Mouse (Mus musculus) hindbrain, postnatal 0 days (tissue): Measurements from ENCODE around the gene Aldh1a2. TPM values are rescaled to one million over a fixed set of nuclear protein-coding genes. Genes with fewer than 3 reads are reported as not detected.
A peak's percentile ranks its signal among the peaks of the same experiment; 100 is the strongest.

Experiments used
- ATAC-seq: fragments of 200-750 bp; cut with Nextera tagmentation; 2 replicates; pipeline ENCODE4 v1.8.0; 2017; ENCODE audit warnings: mild to moderate bottlenecking, moderate TSS enrichment, moderate library complexity
- DNase-seq: peaks from one replicate; pipeline ENCODE4 v3.0.0-alpha.2; 2015; ENCODE audit warnings: low spot score
- H3K27ac ChIP-seq: fragments of 300-500 bp; sonication (generic); 2 replicates; pipeline ENCODE4 v1.5.1; 2014; ENCODE audit warnings: mild to moderate bottlenecking
- H3K27me3 ChIP-seq: fragments of 300-500 bp; sonication (generic); 2 replicates; pipeline ENCODE4 v1.6.1; 2014; ENCODE audit warnings: low read length, mixed read lengths; ENCODE audit not compliant: insufficient read depth
- H3K36me3 ChIP-seq: fragments of 300-500 bp; sonication (generic); 2 replicates; pipeline ENCODE4 v1.6.1; 2014; ENCODE audit warnings: low read length, mixed read lengths; ENCODE audit not compliant: insufficient read depth
- H3K4me1 ChIP-seq: fragments of 300-500 bp; sonication (generic); 2 replicates; pipeline ENCODE4 v1.6.1; 2014; ENCODE audit warnings: antibody characterized with exemption, low read length, mixed read lengths; ENCODE audit not compliant: insufficient read depth
- H3K4me2 ChIP-seq: fragments of 300-500 bp; sonication (generic); 2 replicates; pipeline ENCODE4 v1.6.1; 2014; ENCODE audit warnings: low read depth, mild to moderate bottlenecking, low read length, moderate library complexity, mixed read lengths
- H3K4me3 ChIP-seq: fragments of 300-500 bp; sonication (generic); 2 replicates; pipeline ENCODE4 v1.5.1; 2014; ENCODE audit warnings: low read length
- H3K9ac ChIP-seq: fragments of 300-500 bp; sonication (generic); replicated peaks from 2 replicates; pipeline ENCODE4 v1.6.1; 2014; ENCODE audit warnings: mild to moderate bottlenecking, low read length, moderate library complexity, mixed read lengths
- H3K9me3 ChIP-seq: fragments of 300-500 bp; sonication (generic); 2 replicates; pipeline ENCODE4 v1.6.1; 2016; ENCODE audit warnings: low read length, mixed read lengths
- CTCF ChIP-seq: IDR thresholded peaks from 2 replicates; pipeline ENCODE4 v1.5.1; 2016; ENCODE audit warnings: antibody characterized with exemption, control low read depth, low read depth
- WGBS: fragments of 180-500 bp; shearing (Covaris S2); extraction: QIAGEN DNeasy Blood & Tissue Kit; methylation state at CpG from one replicate; pipeline ENCODE4 v1.1.7; 2014; 5-methylcytosine and 5-hydroxymethylcytosine counted together
- polyA plus RNA-seq: library from polyadenylated mRNA; unstranded; fragments of >200 nt; fragmentation: Nextera tagmentation; extraction: Ambion mirVana; gene quantifications from 2 replicates; pipeline ENCODE4 v1.2.1, GENCODE M21; 2015
- total RNA-seq: library from RNA; depleted of rRNA; stranded (reverse); fragments of >200 nt; gene quantifications from 2 replicates; pipeline ENCODE4 v1.2.3, GENCODE M21; 2014

Gene Aldh1a2
- total and polyA plus RNA-seq, 2 experiments from 2014 or later, result 20.4 to 31.4 TPM

DNA sequence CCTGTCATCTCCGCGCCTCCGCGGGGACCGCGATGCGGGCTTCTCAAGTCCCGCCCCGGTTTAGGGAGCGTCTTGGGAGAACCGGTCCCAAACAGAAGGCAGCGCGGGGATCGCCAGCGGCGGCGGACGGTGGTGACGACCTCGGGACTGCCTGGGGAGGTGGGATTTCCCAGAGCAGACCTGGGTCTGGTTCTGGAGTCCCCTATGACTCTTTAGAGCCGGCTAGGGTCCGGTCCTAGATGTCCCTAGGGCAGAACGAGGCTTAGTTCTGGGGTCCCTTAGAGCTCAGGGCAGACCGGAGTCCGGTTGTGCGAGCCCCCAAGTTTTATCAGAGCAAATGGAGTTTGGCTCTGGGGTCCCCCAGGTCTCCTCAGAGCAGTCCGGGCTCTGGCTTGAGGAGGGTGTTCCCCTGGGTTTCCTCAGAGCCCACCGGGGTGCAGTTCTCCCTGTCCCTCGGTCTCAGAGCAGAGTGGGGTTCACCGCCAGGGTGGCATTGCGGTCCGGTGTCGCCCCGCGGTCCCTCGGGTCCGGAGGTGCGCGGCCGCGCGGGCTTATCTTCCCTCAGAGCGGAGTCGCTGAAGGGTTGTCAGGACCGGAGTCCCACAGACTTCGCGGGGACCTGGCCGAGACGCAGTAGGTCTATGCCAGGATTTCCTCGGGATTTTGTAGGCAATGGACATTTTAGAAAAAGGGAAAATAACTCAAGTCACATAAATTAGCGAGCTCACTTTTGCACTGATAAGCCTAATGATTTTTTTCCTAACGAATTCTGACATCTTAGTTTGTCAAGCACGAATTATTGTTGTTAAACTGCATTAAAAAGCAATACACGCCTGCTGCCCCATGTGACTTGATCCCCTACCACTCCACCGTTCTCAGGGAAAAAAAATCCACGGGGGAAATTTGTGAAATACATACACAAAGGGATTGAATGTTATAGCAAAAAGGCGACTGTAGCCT is 727 bp downstream of the Aldh1a2 start:
- H3K4me3 ChIP-seq, result peak overlapping the region; percentile 34
- H3K27me3 ChIP-seq, result peaks cover 43% of the 10 kb centered on the region
- H3K9ac ChIP-seq, result no peak overlapping the region
- peak; percentile 27; the same call in 1 of the 2 replicates for ATAC-seq
- no peaks in the 10 kb centered on the region for H3K9me3 ChIP-seq
- H3K4me2 ChIP-seq, result peak overlapping the region; percentile 47
- no peak overlapping the region for H3K27ac ChIP-seq
- no peaks in the 10 kb centered on the region for H3K4me1 ChIP-seq
- TF ChIP-seq CTCF, result no peak
- no peaks in the 10 kb centered on the region for H3K36me3 ChIP-seq
- WGBS, result under 1% methylated on average over 57 of the region's 57 CpGs
- DNase-seq, result no peak

DNA sequence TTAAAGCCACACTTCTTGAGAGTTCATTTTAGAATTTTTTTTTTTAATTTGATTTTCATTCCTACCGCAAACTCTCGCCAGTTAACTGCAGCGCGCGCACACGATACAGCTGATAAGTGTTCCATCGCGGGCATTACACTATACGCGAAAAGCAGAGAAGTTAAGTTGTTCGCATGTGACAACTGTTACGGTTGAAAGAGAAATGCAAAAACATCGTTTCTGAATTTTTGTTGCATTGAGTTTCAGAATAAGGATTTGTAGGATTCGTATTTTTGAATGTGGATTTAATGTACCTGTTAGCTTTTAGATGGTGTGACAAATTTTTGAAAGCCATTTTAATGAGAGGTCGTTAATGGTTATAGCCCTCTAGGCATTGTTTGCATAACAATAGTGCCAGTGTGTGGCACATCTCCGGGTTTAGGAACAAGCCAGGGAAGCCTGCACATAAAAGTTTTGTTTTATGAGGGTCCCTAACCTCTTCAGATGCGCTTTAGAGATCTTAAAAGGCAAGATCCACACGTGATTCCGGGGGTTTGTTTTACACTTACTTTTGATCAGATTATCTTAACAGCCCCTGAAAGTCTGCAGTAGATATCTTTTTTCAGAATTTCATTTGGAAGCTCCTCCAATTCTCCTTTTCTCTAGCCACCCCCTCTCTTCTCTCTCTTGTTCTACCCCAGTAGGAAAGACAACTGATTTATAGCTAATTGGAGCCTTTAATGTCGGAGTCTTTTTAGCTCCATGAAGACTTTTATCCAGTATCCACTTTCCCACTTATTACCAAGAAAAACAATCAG is 1.6 kb downstream of the Aldh1a2 start:
- H3K4me1 ChIP-seq, result no peaks in the 10 kb centered on the region
- H3K27ac ChIP-seq, result no peak overlapping the region
- no peaks in the 10 kb centered on the region for H3K9me3 ChIP-seq
- no peak for ATAC-seq
- no peak overlapping the region for H3K9ac ChIP-seq
- peaks cover 43% of the 10 kb centered on the region for H3K27me3 ChIP-seq
- peak; percentile 10 for DNase-seq
- H3K4me2 ChIP-seq, result no peak overlapping the region
- TF ChIP-seq CTCF, result no peak
- no peak overlapping the region for H3K4me3 ChIP-seq
- 4% methylated on average over 20 of the region's 20 CpGs for WGBS
- no peaks in the 10 kb centered on the region for H3K36me3 ChIP-seq

DNA sequence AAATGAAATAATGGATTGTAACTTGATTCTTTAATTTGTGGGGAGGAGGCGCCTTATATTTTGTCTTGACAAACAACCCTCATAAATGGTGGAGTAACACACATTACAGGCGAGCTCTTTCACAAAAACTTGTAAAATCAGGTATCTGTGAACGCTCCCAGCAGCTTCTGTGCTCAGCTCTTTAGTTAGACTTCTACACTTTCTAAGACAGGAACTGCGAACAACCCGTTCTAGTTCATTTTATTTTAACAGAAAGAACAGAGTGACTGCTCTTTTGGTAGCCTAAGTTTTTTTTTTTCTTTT is 2.2 kb downstream of the Aldh1a2 start:
- TF ChIP-seq CTCF, result no peak
- no peak overlapping the region for H3K9ac ChIP-seq
- WGBS, result 24% methylated on average over 5 of the region's 5 CpGs
- H3K27ac ChIP-seq, result no peak overlapping the region
- no peaks in the 10 kb centered on the region for H3K4me1 ChIP-seq
- ATAC-seq (no peak), DNase-seq (no peak)
- H3K36me3 ChIP-seq, result no peaks in the 10 kb centered on the region
- H3K4me2 ChIP-seq, result no peak overlapping the region
- H3K4me3 ChIP-seq, result no peak overlapping the region
- peaks cover 43% of the 10 kb centered on the region for H3K27me3 ChIP-seq
- no peaks in the 10 kb centered on the region for H3K9me3 ChIP-seq

DNA sequence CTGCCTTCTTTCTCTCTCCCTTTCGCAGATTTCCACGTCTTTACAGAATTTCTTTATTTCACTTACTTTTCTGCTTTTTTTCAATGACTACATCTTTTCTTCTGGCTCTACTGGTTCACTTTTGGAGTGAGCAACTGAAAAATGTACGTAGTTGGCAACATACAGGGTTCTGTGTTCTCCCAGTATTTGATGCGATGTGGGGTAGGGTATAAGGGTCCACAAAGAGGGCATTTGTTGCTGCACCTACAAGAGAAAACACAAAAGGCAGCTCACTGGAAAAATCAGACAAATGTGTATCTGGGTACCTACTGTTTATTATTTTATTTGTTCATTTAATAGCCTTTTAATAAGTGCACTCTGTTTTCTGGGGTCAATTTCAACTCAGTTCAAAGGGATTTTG is 3.6 kb downstream of the Aldh1a2 start:
- no peak for TF ChIP-seq CTCF
- no peaks in the 10 kb centered on the region for H3K9me3 ChIP-seq
- peaks cover 34% of the 10 kb centered on the region for H3K27me3 ChIP-seq

DNA sequence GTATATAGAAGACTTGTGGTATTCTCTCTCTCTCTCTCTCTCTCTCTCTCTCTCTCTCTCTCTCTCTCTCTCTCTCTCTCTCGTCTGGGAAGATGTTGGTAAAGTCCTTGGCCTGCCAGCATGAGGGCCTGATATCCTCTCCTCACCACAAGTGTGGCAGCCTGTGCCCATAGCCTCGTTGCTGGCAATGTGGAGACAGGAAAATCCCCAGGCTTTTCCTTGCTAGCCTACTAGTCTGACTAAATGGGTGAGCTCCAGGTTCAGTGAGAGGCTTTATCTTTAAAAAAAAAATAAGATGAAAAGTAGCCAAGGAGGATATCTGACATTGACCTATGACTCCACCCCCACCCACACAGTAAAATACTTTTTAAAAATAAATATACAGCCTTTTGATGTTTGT is 4.8 kb downstream of the Aldh1a2 start:
- DNase-seq (no peak), ATAC-seq (no peak)
- H3K27ac ChIP-seq, result no peak overlapping the region
- peaks cover 22% of the 10 kb centered on the region for H3K27me3 ChIP-seq
- no peaks in the 10 kb centered on the region for H3K4me1 ChIP-seq
- H3K9ac ChIP-seq, result no peak overlapping the region
- no peak overlapping the region for H3K4me2 ChIP-seq
- TF ChIP-seq CTCF, result no peak
- H3K9me3 ChIP-seq, result no peaks in the 10 kb centered on the region
- no peak overlapping the region for H3K4me3 ChIP-seq
- no peaks in the 10 kb centered on the region for H3K36me3 ChIP-seq
- WGBS, result 51% methylated on average over 2 of the region's 2 CpGs

More for the DNA sequence above, 3.6 kb downstream of the Aldh1a2 start:
- H3K4me1 ChIP-seq, result no peaks in the 10 kb centered on the region
- ATAC-seq (no peak), DNase-seq (no peak)
- H3K4me3 ChIP-seq, result no peak overlapping the region
- H3K9ac ChIP-seq, result no peak overlapping the region
- no peak overlapping the region for H3K27ac ChIP-seq
- WGBS, result 76% methylated on average over 4 of the region's 4 CpGs
- H3K4me2 ChIP-seq, result no peak overlapping the region
- no peaks in the 10 kb centered on the region for H3K36me3 ChIP-seq

DNA sequence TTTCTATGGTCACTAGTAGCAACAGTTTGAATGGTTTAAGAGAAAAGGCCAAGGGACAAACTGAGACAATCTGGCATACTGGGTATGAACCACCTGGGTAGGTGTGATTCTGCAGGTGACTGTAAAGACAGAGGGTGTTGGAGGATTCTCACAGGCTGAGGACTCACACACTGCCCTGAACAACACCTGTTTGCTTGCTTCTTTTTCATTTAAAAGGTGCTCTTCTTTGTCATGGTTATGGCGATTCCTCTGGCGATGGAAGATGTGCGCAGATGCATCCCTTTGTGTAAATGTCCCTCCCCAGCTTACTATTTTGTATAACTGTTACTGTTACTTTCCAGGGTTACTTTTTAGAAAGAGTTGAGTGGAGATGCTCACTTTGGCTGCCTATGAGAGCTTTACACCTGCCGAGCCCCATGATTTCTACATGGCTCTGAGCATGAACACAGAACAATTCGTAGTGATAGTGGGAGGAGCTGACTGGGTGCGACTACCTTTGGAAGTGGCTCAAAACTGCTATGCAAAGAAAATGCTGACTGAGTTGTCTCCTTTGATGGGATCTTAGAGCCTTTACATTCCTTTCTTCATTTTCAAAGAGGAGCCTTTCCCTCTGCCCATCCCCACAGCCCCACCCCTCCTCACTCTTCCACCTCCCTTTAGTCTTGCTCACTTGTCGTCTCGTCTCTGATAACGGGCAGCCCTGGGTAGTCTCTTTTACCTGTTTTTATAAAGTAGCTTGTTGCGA is 11.8 kb downstream of the Aldh1a2 start:
- 46% methylated on average over 10 of the region's 10 CpGs for WGBS
- Histone ChIP-seq H3K9me3 (no peaks in the 10 kb centered on the region), H3K27me3 (no peaks in the 10 kb centered on the region), H3K36me3 (no peaks in the 10 kb centered on the region), H3K4me1 (no peaks in the 10 kb centered on the region), H3K27ac (no peak overlapping the region), H3K4me2 (no peak overlapping the region), H3K4me3 (no peak overlapping the region), H3K9ac (no peak overlapping the region)
- no peak for TF ChIP-seq CTCF
- DNase-seq (no peak), ATAC-seq (no peak)
